Mouse (Mus musculus) lung, postnatal 0 days (tissue): ENCODE data around the gene Ddx47.

ENCODE experiments used
- CTCF ChIP-seq: IDR thresholded peaks from 2 replicates; pipeline ENCODE4 v1.5.1; 2016; ENCODE audit warnings: antibody characterized with exemption, mild to moderate bottlenecking
- EP300 ChIP-seq: IDR thresholded peaks from 2 replicates; pipeline ENCODE4 v1.6.1; 2016; ENCODE audit warnings: antibody characterized with exemption, mild to moderate bottlenecking, control low read depth

DNA sequence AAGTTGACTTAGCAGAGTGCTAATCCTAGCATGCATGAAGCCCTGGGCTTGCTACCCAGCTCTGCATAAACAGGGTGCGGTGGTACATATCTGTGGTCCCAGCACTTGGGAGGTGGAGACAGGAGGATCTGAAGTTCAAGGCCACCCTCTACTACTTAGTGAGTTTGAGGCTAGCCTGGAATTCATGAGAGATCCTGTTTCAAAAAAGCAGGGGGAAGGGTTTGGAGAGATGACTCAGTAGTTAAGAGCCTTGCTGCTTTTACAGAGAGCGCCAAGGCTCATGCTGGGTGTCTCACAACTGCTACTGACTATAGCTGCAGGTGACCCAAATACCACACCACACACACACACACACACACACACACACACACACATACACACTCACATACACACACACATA lies 41.9 kb upstream of the Ddx47 start:
- no peak for TF ChIP-seq CTCF
- no peak for TF ChIP-seq EP300
